Mouse (Mus musculus) olfactory bulb, adult 2 months (tissue): ENCODE results near the gene Hoxa5. TPM values are rescaled to one million over a fixed set of nuclear protein-coding genes. Genes with fewer than 3 reads are reported as not detected.

Experiments
- H3K27ac ChIP-seq: fragments of 200-500 bp; 2 replicates; pipeline ENCODE4 v1.5.1; 2012; ENCODE audit warnings: low read depth, low read length; ENCODE audit not compliant: insufficient read depth
- H3K4me1 ChIP-seq: fragments of 200-500 bp; 2 replicates; pipeline ENCODE4 v1.6.1; 2012; ENCODE audit warnings: low read length; ENCODE audit not compliant: control insufficient read depth, insufficient read depth
- H3K4me3 ChIP-seq: fragments of 200-500 bp; 2 replicates; pipeline ENCODE4 v1.5.1; 2012; ENCODE audit warnings: mild to moderate bottlenecking, low read depth, low read length, moderate library complexity; ENCODE audit not compliant: insufficient read depth
- CTCF ChIP-seq: fragments of 200-500 bp; IDR thresholded peaks from 2 replicates; pipeline ENCODE4 v1.5.1; 2012; ENCODE audit warnings: low read depth, mild to moderate bottlenecking, low read length, moderate library complexity; ENCODE audit not compliant: insufficient read depth
- POLR2A ChIP-seq: fragments of 200-500 bp; IDR thresholded peaks from 2 replicates; pipeline ENCODE4 v1.6.1; 2012; ENCODE audit warnings: mild to moderate bottlenecking, low read depth, low read length, moderate library complexity; ENCODE audit not compliant: insufficient read depth
- WGBS: fragments of 180-500 bp; shearing (Covaris S2); methylation state at CpG from one replicate; pipeline ENCODE4 v1.1.7; 2018; 5-methylcytosine and 5-hydroxymethylcytosine counted together
- polyA plus RNA-seq: library from polyadenylated mRNA; stranded (reverse); fragments of >200 nt; gene quantifications from 2 replicates; pipeline ENCODE4 v1.2.4, GENCODE M21; 2012; ENCODE audit warnings: low replicate concordance; ENCODE audit not compliant: missing spikeins, insufficient read depth, insufficient read length

The Hoxa5 gene
- polyA plus RNA-seq, 1 experiment: not detected

GRCm38 (mm10) chr6:52247766-52248637, 43.6 kb upstream of the Hoxa5 start:
- no peaks in the 10 kb centered on the region for H3K4me1 ChIP-seq
- 2% methylated on average over 23 of the region's 23 CpGs for WGBS
- no peak for TF ChIP-seq POLR2A
- TF ChIP-seq CTCF: no peak
- no peak overlapping the region for H3K27ac ChIP-seq
- no peak overlapping the region for H3K4me3 ChIP-seq

- H3K4me1 ChIP-seq: no peaks in the 10 kb centered on the region
- H3K4me3 ChIP-seq: no peak overlapping the region
- 6% methylated on average over 3 of the region's 3 CpGs for WGBS
- no peak overlapping the region for H3K27ac ChIP-seq
- no peak for TF ChIP-seq CTCF
- no peak for TF ChIP-seq POLR2A
Observed at GRCm38 (mm10) chr6:52246916-52247315, 42.5 kb upstream of the Hoxa5 start.

- 2% methylated on average over 26 of the region's 26 CpGs for WGBS
Observed at GRCm38 (mm10) chr6:52246403-52246803, 42.0 kb upstream of the Hoxa5 start.

GRCm38 (mm10) chr6:52245757-52246142, 41.4 kb upstream of the Hoxa5 start, which contains the start of gene Hoxa11:
Gene Hoxa11, minus strand, starts transcription at chr6:52245810.
- H3K4me1 ChIP-seq: no peaks in the 10 kb centered on the region
- no peak for TF ChIP-seq POLR2A
- TF ChIP-seq CTCF: no peak
- H3K4me3 ChIP-seq: no peak within 1 kb of the TSS
- 3% methylated on average over 20 of the region's 20 CpGs for WGBS
- no peak within 1 kb of the TSS for H3K27ac ChIP-seq

More at GRCm38 (mm10) chr6:52246403-52246803, 42.0 kb upstream of the Hoxa5 start:
- H3K4me1 ChIP-seq: no peaks in the 10 kb centered on the region
- no peak overlapping the region for H3K27ac ChIP-seq
- no peak overlapping the region for H3K4me3 ChIP-seq
- TF ChIP-seq CTCF: no peak
- no peak for TF ChIP-seq POLR2A

GRCm38 (mm10) chr6:52245040-52245756, 40.8 kb upstream of the Hoxa5 start:
- no peak overlapping the region for H3K27ac ChIP-seq
- no peak overlapping the region for H3K4me3 ChIP-seq
- 2% methylated on average over 71 of the region's 71 CpGs for WGBS
- no peak for TF ChIP-seq POLR2A
- no peak for TF ChIP-seq CTCF
- H3K4me1 ChIP-seq: no peaks in the 10 kb centered on the region

GRCm38 (mm10) chr6:52244471-52245039, 40.2 kb upstream of the Hoxa5 start:
- Histone ChIP-seq H3K27ac (no peak overlapping the region), H3K4me1 (no peaks in the 10 kb centered on the region), H3K4me3 (no peak overlapping the region)
- WGBS: 3% methylated on average over 23 of the region's 23 CpGs
- TF ChIP-seq CTCF: no peak
- TF ChIP-seq POLR2A: no peak

- Histone ChIP-seq H3K27ac (no peak overlapping the region), H3K4me1 (no peaks in the 10 kb centered on the region), H3K4me3 (no peak overlapping the region)
- 4% methylated on average over 12 of the region's 12 CpGs for WGBS
- TF ChIP-seq POLR2A (no peak), CTCF (no peak)
Observed at GRCm38 (mm10) chr6:52243681-52244121, 39.3 kb upstream of the Hoxa5 start.

- no peak overlapping the region for H3K27ac ChIP-seq
- no peaks in the 10 kb centered on the region for H3K4me1 ChIP-seq
- no peak overlapping the region for H3K4me3 ChIP-seq
- WGBS: 5% methylated on average over 4 of the region's 4 CpGs
- TF ChIP-seq CTCF: no peak
- no peak for TF ChIP-seq POLR2A
Observed at GRCm38 (mm10) chr6:52242801-52243332, 38.5 kb upstream of the Hoxa5 start.
